Mouse (Mus musculus) cortical plate, adult 2 months (tissue): Measurements from ENCODE around the gene Pik3r1.

Experiments
- CTCF ChIP-seq: fragments of 200-500 bp; IDR thresholded peaks from 2 replicates; pipeline ENCODE4 v1.5.1; 2011; ENCODE audit warnings: mild to moderate bottlenecking, control low read depth, low read length; ENCODE audit not compliant: insufficient read depth; ENCODE audit errors: extremely low read depth
- POLR2A ChIP-seq: fragments of 200-500 bp; IDR thresholded peaks from 2 replicates; pipeline ENCODE4 v1.6.1; 2011; ENCODE audit warnings: mild to moderate bottlenecking, low read length, control low read depth; ENCODE audit not compliant: insufficient read depth; ENCODE audit errors: extremely low read depth

DNA sequence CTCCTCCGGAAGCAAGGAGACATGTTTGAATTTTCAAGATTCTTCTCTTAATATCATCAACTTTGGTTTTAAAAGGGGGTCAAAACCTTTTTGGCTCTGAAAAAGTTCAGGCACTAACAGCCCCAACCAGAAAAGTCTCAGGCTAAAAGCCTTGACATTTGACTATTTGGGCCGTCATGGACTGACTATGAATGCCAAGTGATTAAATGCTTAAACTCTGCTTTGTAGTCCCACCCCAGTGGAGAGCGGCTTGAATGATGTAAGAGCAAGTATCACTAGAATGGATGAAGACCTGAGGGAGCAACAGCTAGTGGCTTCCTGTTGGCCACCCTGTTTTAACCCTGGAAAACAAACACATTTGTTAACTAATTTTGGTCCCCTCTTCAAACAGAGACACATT lies 41.8 kb upstream of the Pik3r1 start:
- no peak for TF ChIP-seq CTCF
- TF ChIP-seq POLR2A = no peak
